Mouse (Mus musculus) c-Kit-positive CD71-positive TER-119-positive erythroid progenitor cells, embryonic 14.5 days (primary cell): ENCODE results near the gene Zbtb45.

Experiments used
- DNase-seq: peaks from one replicate; pipeline ENCODE4 v3.0.0-alpha.2; 2013; ENCODE audit warnings: low spot score

Gene Zbtb45

DNA sequence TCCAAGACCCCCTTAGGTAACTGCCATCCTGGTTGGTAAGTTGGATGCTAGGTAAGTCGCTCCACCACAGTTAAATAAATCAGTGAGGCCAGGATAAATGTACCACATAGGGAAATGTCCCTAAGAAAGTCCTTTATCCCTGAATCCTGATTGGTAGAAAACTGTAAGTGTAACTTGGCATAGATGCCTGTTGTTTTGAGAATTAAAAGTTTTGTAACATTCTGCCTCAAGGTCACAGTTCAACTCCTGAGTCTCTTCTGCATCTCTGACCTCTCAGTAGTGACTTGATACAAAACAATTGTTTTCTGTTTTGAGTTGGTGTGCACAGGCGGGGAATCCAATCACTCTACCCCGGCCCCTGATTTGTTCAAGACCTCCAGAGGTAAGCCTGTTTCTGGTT lies 11.0 kb downstream of the Zbtb45 start, which contains the start of gene Trim28:
Trim28 (plus strand) TSS at position 264 of the 400 bp plus-strand sequence.
- DNase-seq, result no peak

DNA sequence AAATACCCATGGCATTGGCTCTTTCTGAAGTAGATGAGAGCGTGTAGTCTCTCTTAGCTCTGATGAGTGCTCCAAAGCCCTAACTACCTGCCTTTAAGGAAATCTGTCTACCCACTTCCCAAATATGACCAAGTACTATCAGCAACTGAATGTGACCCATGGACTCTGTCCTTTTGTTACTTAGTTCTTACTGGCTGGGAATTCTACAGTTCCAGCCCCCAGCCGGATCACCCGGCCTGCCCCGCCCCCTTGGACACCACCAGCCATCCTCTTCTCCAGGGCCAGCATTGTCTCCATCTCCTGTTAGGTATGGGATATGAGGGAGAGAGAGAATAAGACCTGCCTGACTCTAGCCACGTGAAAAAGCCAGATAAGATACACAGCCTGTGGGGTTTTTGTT lies 11.8 kb downstream of the Zbtb45 start, which contains the start of gene Slc27a5:
Slc27a5 (minus strand) TSS at position 140 of the 400 bp plus-strand sequence.
- no peak for DNase-seq

DNA sequence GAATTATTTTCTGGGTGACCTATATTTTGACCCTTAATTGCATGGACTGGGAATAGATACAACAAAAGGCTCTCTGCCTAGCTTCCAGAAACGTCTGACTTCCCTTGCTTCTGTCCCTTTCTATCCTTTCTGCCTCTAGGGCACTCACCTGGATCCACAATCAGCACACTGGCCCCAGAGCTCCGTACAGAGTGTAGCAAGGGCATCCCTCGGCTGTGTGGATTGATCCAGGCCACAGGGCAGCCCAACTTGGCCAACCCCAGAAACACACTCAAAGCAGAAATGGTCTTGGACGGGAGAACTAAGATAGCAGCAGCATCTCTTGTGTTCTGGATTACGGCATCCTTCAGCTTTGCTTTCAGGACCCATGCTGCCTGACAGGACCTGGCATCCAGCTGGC lies 12.6 kb downstream of the Zbtb45 start:
- DNase-seq, result no peak

DNA sequence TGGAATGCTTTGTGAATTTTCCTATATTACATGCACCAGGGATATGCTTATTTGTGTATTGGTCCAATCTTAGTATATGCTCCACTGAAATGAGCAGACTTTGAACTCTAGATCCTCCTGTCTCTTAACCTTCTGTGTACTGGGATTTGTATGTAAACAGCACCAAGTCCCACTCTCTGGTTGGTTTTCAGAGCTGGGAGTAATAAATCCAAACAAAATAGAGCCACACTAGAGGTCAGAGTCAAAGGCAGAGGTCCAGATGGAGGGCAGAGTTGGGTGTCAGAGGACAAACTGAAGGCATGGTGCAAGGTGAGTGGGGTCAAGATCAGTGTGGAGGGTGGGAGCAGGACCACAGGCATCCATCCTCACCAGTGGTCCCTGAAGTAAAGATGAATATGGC lies 14.0 kb downstream of the Zbtb45 start:
- DNase-seq, result no peak

DNA sequence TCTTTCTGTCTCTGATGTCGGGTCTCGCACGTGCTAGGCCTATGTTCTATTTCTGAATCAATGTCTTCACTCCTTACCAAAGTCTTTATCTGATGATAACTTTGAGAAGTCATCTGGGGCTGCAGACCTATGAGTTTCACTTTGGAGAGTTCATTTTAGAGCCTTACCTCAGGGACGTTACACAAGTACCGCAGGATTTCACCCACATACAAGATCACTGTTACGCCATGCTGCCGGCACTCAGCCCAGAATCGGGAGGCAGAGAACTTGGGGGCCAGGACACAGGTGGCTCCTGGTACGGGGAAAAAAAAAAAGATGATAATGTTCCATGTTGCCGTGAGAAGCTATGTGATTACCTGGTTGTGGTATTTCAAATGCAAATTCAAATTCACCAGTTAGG lies 16.7 kb downstream of the Zbtb45 start:
- no peak for DNase-seq

DNA sequence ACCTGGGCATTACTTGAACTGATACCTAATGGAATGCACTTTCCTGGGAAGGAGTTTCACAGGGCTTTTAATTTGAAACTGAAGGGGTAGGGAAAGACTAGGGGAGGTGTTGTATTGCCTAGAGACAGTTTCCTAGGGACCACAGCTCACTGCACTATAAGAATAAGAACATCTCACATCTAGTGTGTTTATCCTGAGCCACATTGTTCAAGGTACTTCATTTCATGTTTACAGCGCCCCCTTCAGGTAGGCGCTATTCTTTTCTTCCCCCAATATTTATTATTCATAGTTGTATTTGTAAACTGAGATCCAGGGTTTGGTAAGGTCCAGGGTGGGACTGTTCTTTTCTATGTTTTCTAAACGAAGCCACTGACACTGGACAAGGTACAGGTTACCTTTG lies 17.6 kb downstream of the Zbtb45 start:
- DNase-seq, result peak; percentile 74

DNA sequence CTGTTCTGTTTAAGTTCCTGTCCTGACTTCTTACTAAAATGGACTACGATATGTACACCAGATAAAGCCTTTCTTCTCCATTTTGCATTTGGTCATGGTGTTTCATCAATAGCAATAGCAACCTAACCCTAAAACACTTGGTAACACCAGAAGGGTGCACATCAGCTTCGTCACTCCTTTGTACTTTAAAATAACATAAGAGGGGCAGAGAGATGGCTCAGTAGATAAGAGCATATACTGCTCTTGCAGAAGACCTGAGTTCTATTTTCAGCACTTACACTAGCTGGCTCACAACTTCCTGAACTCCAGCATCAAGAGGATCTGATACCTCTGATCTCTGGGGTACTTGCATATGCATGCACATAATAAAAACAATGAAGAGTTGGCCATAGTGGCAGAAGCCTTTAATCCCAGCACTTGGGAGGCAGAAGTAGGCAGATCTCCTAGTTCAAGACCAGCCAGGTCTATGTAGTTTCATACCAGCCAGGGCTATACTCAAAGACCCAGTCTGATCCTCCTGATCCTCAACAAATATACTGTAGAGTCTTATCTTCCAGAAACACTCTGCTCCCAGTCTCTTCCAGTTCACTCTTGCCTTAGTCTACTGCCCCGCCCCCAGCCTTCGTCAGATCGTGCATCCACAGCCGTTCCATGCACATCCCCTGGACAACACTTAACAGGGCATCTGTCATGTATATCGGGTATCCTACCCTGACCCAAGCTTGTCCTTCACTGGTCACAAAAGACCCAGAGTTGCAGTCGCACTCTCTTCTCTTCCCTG lies 22.2 kb downstream of the Zbtb45 start:
- peak; percentile 63 for DNase-seq

DNA sequence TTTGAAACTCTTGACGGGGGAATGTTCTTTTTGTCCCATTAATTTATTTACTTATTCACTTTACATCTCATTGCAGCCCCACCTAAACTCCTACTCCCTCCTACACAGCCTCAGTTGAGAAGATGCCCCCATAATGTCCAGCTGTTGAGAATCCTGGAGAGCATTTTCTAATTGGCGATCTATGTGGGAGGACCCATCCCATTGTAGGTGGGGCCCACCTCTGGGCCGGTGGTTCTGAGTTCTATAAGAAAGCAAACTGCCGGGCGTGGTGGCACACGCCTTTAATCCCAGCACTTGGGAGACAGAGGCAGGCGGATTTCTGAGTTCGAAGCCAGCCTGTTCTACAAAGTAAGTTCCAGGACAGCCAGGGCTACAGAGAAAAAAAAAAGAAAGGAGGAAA lies 22.9 kb downstream of the Zbtb45 start:
- DNase-seq, result no peak

DNA sequence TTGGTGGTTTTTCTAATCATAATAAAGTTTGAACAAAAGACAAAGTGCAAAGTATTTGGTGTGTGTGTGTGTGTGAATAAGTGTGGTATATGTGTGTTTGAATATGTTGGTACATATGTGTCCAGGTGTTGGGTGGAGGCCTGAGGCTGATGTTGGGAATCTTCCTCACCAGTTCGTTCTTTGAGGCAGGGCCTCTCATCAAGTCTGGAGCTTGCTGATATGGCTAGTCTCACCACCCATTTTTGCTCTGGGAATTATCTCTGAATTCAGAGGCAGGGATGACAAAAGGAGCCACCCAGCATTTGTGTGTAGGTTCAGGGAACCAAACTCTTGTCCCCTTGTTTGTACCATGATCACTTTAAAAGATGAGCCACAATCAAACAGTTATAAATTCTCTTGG lies 24.1 kb downstream of the Zbtb45 start:
- DNase-seq, result peak; percentile 59

DNA sequence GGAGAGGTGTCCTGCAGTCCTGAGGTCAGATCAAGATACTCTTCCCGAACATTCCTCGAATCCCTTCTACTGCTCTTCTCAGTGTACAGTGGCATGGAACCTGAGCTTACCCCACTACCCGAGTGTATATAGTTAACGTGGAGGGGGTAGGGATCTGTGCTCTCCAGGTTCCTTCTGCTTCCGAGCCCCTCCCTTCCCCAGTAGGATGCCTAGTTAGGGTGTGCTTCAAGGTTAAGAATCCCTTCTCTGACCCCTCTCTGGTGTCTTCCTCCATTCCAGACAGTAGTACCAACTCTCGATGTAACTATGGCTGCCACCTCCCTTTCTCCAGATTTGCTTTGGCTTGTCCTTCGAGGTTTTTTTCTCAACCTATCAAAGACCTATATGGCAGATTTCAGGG lies 29.5 kb downstream of the Zbtb45 start:
- DNase-seq, result no peak

DNA sequence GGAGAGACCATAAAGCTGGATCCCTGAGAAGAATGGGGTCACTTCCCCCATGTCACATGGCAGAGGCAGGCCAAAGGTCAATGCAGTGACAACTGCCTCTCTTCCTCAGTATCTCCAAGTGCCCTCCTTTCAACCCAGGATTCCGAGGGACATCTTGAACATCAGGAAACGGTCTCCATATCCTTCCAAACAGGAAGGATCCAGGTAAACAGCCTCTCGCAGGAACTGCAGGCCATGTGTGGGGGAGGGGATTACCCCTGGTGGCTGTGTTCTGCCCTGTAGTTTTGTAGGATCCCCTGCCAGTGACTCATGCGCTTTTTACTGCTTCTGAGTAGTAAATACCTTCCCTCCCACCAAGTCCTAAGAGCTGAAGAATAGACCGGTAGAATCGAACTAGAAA lies 30.1 kb downstream of the Zbtb45 start:
- DNase-seq, result no peak

DNA sequence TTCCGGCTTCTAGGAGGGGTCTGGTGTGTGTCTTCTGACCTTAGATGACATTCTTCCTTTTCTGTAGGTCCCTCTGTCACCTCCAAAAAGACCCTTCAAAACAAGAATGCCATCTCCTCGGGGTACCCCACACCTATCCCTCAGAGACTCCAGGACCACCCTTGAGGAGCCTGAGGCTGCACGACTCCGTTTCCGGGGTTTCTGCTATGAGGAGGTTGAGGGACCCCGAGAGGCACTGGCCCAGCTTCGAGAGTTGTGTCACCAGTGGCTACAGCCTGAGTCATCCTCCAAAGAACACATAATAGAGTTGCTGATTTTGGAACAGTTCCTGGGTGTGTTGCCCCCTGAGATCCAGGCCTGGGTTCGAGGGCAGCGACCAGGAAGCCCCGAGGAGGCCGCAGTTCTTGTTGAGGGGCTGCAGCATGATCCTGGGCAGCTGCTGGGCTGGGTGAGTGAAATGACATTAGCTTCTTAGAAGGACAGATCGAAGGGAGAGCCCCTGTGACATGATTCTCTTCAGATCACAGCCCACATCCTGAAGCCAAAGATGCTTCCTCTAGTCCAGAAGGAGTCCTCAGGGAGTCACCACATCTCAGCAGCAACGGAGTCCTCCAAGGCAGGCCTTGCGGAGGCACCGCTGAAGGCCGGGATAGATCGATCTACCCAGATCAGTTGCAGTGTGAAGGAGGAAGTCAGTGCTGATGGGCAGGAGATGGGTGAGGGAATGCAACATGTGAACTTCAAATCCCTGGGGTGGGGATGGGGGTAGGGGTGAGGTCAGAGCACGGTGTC lies 30.7 kb downstream of the Zbtb45 start:
- no peak for DNase-seq

DNA sequence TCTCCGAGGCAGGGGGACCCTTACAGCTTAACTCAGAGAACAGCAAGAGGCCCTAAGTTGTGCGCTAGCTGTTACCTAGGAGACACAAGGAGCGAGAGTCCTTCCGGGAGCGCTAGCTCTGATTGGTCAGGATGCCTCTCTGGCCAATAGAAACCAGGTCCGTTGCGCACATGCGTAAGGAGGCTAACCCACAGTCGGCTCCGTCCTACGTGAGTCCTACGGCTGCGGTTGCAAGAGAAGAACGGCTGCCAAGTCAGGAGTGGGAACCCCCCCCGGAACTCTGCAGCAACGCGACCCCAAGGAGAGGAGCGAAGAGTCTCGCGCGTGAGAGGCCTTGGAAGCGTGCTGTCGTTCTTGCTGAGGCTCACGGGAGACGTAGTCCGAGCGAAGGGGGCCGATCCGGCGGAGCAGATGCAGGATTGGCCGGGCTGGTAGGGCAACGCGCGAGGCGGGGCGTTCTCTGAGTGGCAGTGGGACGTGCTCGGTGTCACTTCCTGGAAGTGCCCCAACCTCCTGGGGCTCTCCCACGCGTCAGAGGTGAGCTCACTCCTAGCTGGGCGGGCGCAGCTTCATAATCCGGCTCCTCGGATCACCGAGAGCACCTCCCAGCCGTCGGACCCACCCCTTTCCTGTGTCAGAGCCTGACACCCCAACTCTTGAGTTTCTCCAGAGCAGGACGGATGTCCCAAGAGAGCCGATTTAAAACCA lies 32.0 kb downstream of the Zbtb45 start, which contains the start of gene Zfp446:
Zfp446 (plus strand) TSS at position 167 of the 708 bp plus-strand sequence.
- DNase-seq, result peak; percentile 96

DNA sequence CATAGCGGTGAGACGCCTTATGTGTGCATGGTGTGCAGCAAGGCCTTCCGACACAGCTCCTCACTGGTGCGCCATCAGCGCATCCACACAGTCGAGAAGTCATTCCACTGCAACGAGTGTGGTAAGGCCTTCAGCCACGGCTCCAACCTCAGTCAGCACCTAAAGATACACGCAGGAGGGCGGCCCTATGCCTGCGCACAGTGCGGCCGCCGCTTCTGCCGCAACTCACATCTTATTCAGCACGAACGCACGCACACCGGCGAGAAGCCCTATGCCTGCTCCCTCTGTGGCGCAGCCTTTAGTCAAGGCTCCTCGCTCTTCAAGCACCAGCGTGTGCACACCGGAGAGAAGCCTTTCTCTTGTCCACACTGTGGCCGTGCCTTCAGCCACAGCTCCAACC lies 38.9 kb downstream of the Zbtb45 start:
- DNase-seq, result no peak

DNA sequence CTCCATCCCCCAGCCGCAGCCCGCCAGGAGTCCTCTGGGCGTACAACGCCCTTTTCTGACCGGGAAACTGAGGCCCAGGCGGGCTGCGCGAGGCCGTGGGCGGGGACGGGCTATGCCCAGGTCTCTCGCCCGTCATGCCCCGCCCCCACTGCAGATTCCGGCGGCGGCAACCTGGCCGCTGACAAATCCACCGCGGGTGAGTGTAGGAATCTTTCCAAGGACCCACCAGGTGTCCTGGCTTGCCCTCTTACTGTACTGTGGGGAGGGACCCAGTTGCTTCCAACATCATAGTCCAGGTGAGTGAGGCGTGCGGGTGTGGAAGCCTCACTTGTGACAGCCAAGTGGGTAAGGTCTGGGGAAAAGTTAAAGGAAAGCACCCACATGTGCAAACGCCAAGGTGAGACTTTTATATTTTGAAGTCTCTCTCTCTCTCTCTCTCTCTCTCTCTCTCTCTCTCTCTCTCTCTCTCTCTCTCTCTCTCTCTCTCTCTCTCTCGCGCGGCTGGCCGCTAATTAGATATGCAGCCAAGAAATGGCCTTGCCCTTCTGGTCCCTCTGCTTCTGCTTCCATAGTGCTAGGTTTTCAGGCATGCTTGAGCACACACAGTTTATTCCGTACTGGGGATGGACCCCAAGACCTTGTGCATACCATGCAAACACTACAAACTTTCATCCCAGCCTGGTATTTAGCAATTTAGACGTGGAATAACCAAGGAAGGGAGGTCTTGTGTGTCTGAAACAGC lies 43.6 kb downstream of the Zbtb45 start:
- DNase-seq, result peak; percentile 67

DNA sequence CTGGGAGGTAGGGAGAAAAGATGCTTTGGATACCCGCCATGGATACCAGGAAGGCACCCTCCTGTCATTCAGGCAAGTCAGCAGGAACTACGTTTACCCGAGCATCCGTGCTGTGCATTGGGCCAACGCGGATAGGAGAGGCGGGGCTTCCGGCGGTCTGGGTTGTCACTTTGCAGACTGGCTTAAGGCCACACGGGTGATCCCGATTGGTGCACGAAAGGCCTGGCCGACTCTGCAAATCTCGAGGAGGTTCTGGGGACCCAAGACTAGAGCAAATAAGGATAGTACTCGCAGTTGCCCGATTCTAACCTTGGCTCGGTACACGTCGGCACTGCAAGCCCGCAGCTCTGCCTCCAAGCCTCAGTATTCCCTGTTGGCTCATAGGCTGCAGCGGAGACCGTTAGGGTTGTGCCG lies 44.1 kb downstream of the Zbtb45 start, which contains the start of gene Zfp324:
Zfp324 (plus strand) TSS at position 161 of the 414 bp plus-strand sequence.
- DNase-seq, result peak; percentile 80

DNA sequence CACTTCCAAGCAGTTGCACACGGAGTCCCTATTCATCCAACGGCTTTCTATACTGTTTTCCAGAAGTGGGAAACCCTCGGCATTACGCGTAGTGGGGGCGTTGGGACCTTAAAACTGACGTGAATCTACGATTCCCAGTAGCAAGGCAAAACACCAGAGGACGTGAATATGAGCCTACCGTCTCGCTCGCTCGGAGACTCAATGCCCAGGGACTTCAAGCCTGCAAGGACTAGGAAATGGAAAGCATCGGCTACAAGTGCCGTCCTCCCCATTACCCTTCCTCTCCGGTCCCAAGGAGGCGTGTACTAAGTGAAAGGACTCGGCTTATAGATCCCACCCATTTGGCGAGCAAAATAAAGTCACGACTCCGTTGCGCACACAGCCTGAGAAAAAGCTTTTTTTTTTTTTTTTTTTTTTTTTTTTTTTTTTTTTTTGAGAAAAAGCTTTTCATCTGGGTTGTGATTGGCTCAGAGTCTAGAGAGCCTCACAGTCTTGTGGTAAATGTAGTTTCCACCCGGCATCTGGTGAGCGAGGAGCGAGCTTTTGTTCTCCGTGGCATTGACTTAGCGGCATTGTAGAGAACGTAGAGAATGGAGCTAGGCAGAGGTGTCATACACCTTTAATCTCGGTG lies 48.2 kb downstream of the Zbtb45 start:
- DNase-seq, result peak; percentile 59

DNA sequence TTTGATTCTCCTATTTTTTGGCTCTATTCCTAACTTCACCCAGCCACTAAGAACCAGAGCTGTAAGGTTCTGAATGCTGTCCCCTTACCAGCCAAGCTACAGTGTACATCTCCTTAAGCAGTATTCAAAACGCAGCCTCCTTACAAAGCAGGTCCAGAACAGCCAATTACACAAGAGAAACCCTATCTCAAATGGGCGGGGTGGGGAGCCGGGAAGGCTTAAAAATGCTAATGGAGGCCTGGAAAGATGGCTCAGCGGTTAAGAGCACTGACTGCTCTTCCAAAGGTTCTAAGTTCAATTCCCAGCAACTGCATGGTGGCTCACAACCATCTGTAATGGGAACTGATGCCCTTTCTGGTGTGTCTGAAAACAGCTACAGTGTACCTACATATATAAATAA lies 50.1 kb downstream of the Zbtb45 start:
- DNase-seq, result no peak

DNA sequence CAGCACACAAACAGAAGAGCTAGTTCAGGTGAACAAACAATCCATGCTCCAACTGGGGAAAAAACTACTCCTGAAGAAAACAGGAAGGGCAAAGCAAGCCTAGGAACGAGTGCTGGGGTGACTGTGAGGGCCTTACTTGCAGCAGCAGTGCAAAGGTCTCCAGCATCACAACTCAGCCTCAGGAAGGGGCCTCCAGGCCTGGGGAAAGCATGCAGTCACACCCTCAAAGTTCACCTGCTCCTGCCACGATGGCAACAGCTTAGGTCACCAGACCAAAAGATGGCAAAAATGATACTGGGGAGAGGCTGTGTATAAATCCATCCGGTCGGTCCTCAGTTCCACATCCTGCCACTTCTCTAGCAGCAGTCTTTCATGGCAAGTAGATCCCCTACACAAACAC lies 50.9 kb downstream of the Zbtb45 start:
- no peak for DNase-seq

DNA sequence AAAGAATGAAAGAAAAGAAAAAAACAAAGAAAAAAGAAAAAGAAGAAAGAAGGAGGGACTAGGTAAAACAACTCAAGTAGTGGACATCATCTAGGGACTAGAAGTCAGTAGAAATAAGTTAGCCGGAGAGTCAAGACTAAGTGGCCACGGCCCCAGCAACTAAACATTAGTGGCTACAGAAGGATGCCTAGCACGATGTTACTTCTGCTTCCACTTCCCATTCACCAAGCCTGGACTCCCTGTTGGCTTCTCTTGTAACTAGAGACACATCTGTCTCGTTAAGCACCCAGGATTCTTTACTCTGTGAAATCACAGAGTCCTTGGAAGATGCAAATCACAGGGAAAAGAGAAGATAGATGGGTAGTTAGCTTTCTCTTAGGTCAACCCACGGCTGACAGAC lies 52.3 kb downstream of the Zbtb45 start:
- DNase-seq, result no peak

DNA sequence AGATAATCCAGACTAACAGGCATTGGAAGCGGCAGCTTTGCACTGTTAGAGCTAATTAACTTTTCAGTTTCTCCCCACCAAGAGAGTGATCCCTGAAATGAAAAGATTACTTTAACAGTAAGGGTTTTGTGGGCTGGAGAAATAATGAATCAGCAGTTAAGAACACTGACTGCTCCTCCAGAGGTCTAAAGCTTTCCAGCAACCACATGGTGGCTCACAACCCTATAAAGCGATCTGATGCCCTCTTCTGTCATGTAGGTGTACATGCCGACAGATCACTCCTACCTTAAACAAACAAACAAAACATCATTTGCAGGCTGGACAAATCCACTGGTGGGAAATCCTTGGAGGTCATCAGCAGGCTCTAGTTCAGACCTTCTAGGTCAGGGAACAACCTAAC lies 54.9 kb downstream of the Zbtb45 start:
- no peak for DNase-seq
